Mouse (Mus musculus): ENCODE results near the gene Samd13.

The Samd13 gene

DNA sequence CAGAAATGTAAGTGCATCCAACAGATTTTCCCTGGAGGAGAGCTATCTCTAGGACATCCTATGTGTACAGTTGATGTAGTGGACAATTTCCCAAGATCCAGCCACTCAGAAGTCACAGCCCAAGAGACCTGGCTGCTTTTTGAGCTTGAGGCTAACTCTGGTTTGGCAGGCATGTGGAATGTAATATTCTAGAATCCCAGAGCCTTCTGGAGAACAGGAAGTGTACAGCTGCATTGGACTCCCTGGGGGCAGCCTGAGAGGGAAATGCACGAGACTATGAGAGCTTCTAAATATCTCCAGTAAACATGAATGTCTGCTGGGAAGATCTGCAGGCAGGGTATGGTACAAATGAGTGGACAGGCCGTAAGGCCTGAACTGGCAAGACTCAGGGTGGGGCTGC lies 14.3 kb downstream of the Samd13 start:
- no peak for DNase-seq (ENCODE audit: low read depth, low spot score)

DNA sequence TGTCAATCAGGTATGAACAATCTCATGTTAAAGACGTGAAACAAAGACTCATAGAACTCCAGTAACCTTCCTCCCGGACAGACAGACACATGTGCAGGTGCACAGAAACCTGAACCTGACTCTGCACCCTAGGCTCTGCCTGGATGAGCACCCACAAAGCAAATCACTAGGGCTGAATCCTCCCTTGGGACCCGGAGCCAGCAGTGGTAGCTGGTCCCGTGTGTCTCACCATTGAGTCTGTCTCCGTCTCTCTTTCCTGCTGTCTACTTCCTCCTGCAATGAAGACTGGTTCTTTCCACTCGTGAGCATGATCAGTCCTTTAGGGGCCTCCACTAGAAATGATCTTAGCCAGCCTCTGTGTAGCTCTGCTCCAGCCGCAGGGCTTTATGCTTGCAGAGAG lies 23.5 kb downstream of the Samd13 start:
- no peak for DNase-seq (ENCODE audit: low read depth, low spot score)

DNA sequence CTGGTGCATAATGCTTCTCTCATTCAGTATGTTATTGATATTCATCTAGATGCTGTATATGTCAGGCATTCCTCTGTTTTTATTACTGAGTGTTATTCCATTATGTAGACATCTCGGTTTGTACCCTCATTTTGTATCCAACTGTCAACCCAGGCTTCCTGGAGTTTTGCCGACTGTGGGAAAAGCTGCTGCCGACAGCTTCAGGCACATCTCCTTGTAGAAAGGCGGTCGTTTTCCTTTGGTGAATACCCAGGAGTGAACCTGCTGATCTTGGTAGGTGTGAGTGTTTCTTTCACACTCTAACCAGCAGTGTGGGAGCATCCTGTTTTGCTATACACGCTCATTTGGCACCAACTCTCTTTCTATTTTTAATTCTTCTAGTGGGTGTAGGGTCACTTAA lies 24.4 kb downstream of the Samd13 start:
- DNase-seq (ENCODE audit: low read depth, low spot score): no peak

DNA sequence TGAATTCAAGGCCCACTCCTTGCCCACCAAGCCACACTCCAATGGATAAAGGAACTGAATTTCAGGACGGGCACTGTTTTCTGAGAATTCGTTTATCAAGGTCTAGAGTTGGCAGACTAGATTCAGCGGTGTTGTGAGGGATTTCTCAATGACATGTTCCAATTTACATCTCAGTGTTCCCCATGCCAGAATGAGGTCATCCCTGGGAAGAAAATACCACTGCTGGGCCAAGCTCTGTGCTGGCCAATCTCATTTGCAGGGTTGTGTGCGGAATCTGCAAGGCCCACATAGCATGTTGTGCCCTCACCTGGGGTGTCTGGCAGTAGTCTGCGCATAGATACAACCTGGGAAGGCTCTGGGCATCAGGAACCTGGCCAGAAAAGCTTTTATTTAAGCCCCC lies 26.1 kb downstream of the Samd13 start:
- no peak for DNase-seq (ENCODE audit: low read depth, low spot score)

DNA sequence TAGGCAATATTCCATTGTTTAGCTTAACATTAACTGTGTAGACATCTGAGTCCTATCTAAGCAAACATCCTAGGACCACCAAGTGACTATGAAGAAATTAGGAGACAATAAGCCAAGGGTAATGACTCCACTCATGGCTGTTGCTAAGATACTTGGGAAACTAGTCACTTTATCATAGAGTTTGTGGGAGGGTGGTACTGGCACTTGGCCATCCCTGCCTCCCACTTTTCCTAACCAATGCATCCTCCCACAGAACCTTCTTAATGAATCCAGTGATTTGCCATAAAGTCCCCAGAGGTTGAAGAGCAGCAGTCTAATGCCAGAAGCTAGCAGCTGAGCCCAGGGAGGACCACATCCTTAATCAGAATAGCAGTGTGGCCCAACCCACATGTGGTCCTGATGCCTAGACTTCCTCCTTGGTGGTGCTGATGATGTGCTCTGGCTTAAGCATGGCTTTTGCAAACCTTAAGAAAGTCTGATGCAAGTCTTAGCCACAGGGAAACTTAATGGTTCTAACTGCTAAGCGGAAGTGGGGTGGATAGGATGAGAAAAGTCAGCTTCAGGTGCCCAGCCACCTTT lies 27.2 kb downstream of the Samd13 start:
- DNase-seq (ENCODE audit: low read depth, low spot score): no peak

DNA sequence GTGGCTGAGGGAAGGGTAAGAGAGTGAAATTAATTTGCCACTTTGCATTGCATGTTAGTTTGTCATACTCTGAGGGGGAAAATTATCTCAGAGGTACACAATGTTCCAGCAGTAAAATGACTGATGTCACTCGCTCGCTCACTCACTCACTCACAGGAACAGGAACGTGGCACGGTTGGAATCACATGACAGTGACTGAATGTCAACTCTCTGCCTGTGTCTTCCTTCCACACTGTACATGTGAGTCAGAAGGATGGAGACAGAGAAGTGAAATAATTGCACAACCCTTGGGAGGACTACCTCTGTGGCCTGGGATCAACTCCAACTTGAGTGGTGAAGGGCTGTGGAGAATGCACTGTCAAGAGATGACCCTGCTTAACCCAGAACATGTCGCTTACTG lies 28.0 kb downstream of the Samd13 start:
- DNase-seq (ENCODE audit: low read depth, low spot score): no peak

DNA sequence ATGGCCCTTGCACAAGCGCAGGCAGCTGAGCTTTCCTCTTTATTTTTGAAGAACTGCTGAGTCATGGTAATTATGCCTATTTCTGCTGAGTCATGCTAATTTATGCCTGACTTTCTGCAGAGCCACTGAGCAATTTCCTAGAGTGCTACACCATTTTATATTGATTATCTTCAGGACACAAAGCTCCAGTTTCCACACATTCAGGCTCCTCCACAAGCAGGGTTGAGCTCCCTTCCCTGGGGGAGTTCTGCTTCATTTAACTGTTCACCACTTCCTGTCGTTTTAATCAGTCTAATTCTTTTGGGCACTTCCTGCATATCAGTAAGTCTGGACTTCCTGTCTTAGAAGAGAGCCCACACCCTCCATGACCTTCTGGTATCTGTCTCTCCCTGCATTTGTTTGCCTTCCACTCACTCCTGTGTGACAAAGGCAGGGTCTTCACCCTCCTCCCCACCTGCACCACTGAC lies 30.2 kb downstream of the Samd13 start:
- no peak for DNase-seq (ENCODE audit: low read depth, low spot score)

DNA sequence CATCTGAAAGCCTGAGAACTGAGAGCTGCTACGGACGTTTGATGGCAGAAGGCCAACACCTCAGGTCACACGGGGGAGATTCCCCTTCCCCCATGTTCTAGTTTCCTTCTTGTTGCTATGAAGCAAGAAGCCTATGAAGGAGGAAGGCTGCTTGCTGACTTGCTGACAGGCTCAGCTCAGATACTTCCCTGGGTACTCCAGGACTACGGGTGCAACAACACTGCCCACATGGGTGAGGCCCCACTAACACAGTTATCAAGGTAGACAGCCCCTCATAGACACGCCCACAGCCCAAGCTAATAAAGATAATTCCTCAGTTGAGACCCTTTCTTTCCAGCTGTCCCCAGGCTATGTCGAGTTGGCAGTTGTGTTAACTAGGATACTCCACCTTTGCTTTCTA lies 31.7 kb downstream of the Samd13 start:
- DNase-seq (ENCODE audit: low read depth, low spot score): no peak

DNA sequence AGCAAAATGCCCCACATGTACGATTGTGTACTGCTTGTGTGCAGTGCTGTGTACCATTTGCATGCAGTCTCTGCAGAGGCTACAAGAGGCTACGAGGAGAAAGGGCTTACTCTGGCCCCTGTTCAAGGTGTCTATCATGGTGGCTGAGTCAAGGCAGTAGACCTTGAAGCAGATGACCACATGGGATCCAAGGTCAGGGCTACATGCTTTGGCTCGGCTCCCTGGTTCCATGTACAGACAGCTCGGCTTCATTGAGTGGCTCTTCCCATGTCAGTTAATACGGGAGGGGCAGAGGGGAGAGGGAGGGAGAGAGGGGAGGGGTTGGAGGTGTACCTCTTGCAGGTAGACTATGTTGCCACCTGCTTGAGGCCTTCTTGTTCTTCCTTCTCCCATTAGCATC lies 33.0 kb downstream of the Samd13 start:
- DNase-seq (ENCODE audit: low read depth, low spot score): no peak

DNA sequence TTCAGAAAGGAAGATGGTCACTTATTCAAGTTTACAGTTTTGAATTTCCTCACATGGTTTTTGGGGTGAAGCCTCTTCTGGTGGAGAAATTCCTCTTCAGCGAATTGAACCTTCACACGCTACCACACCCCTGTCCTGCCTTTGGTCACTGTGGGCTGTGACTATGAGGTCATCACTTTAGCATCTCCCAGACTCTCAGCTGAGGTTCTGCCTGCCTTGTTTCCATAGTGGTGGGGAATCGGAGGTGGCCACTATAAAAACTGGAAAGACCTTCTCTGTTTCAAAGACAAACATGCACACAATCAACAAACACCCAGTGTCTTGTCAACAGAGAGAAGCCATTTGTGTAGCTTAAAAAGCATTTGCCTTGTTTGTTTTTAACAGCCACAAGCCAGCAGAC lies 34.2 kb downstream of the Samd13 start, which contains the start of gene 4930503B20Rik:
Gene 4930503B20Rik (minus strand): TSS at position 101 of the 400 bp plus-strand sequence.
- DNase-seq (ENCODE audit: low read depth, low spot score): no peak

DNA sequence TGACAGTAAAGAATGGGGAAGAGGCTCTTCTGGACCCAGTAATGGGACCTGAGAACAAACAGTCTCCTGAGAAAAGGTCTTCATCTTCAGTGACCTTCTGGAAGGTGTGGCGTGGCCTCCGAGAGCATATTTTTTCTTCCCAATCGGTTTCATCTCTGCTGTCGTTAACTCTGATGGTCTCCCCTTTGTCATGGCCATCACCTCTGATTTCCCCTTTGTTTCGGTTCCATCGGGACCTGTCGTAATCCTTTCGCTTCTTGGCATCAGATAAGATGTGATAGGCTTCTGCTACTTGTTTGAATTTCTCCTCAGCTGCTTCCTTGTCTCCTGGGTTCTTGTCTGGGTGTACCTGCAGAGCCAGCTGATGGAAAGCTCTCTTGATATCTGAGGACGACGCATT lies 34.7 kb downstream of the Samd13 start:
- DNase-seq (ENCODE audit: low read depth, low spot score): no peak

DNA sequence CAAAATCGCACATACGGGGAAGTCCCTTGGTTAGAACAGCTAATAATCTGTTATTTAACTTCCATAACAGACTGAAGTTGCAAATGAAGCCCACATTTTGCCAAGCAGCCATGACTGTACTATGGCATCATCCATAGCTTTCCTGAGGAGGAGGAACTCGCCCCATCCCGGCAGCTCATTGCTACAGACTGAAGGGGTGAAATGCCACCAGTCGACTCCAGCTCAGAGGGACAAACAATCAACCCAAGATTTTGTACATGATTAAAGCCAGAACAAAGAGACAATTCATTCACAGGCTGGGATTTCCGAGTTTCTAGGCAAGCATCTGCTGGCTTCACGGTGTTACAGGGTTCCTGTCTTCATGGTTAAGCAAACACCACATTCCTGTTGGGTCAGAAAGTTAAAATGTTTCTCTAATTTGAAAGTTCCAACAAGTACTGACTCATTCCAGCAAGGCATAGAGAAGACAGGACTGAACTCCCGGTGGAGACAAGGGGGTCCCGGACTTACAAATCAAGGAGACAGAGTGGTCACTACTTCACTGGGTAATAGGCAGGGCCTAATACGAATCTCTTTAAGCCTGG lies 36.0 kb downstream of the Samd13 start:
- DNase-seq (ENCODE audit: low read depth, low spot score): no peak

DNA sequence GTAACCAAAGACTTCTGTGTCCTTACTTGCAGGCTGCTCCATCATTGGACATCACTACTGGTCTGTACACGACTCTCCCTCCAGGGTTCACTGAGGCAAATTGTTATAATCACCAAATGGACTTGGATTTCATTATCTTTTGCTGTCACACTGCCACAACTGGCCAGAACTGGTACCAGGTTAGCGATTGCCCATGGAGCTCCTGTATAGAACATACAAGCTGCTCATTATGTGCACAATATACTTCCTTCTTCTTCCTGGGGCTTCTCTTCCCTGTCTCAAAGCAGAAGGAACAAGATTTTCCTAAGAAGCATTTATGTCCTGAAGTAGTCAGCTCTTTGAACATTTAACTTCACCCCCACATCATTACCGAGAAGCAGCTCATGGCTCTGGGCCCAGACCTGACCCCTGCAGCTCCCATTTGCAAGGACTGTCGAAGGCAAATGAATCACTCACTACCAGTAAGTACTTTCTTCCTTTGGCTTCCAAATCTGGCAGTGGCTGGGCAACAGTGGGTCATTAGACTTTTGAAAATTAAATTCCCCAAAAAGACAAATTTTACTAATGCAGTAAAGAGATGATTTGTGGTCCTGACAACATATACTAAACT lies 43.5 kb downstream of the Samd13 start:
- no peak for DNase-seq (ENCODE audit: low read depth, low spot score)

DNA sequence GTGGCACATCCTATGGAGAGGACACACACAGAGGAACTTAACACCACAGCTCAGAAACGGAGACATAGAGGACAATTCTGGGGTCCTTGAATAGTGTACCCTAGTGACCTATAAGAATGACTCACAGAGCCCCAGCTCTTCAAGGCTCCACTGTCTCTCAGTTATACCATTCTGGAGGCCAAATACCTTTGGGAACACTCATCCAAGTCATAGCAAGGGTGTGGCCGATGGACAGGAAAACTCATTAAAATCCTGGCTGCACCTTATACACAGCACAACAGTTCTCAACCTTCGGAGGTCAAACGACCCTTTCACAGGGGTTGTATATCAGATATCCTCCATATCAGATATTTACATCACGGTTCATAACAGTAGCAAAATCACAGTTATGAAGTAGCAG lies 52.9 kb downstream of the Samd13 start:
- DNase-seq (ENCODE audit: low read depth, low spot score): no peak

DNA sequence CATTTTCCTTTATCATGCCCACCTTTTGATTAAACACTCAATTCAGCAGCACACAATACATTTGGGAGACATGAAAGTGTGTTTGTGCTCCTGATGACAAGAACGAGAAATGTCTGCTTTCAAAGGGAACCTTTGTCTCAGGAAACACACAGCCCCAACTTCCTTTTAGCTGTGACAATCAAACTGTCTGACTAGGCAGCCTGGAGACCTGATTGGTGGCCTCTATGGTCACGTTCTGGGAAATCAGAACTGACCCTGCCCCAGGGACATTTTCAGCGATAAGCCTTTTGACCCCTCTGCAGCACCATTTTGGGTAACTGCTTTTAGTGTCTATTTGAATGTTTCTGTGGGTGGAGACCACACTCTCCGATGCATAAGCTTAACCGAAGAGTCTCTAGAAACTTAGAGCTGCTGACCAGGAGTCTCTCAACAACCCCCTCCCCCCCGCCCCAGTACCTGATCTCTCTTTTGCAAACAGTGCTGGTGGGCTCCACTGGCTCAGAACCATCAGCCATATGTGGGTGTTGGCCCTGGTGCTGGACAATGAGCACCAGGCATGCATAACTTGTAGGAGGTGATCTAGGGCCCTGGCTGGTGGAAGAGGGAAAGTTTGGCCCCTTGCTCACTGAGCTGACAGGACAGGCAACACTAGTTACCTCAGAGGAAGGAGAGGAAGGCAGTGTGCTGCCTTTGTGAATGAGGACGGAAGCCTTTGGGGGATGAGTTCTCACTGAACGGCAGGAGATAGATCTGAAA lies 57.0 kb downstream of the Samd13 start:
- DNase-seq (ENCODE audit: low read depth, low spot score): no peak

DNA sequence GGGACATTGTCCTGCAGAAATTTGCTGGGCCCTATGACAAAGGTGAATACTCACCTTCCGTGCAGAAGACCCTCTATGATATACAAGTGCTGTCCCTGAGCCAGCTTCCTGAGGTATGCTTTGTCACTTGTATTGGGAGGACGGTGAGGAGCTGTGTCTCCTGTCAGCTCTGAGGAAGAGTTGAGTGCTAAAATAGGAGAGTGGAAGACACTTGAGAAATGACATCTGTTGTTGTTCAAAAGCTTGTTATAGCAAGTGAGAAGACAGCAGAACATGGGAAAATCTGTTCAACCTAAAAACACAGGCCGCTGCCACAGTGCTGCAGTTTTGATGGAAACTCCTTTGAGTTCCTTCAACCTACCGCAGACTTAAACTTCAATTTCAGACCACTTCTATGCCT lies 59.6 kb downstream of the Samd13 start:
- DNase-seq (ENCODE audit: low read depth, low spot score): no peak

DNA sequence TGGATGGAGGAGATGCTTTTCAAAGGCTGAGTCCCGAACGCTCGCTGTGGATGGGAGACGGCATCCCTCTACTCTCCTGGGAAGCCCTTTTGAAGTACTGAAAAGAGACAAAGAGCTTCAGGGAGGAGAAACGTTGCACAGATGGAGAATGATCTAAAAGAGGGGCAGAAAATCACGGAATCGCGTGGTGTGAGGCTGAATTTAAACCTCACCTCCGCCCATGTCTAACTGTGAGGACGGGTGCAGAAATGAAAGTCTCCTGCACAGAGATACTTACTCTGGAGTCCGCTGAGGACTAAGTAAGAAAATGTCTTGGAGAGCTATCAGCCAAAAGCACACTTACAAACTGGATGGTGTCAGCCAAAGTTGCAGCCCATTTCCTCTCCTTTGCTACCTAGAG lies 63.4 kb downstream of the Samd13 start:
- DNase-seq (ENCODE audit: low read depth, low spot score): no peak

DNA sequence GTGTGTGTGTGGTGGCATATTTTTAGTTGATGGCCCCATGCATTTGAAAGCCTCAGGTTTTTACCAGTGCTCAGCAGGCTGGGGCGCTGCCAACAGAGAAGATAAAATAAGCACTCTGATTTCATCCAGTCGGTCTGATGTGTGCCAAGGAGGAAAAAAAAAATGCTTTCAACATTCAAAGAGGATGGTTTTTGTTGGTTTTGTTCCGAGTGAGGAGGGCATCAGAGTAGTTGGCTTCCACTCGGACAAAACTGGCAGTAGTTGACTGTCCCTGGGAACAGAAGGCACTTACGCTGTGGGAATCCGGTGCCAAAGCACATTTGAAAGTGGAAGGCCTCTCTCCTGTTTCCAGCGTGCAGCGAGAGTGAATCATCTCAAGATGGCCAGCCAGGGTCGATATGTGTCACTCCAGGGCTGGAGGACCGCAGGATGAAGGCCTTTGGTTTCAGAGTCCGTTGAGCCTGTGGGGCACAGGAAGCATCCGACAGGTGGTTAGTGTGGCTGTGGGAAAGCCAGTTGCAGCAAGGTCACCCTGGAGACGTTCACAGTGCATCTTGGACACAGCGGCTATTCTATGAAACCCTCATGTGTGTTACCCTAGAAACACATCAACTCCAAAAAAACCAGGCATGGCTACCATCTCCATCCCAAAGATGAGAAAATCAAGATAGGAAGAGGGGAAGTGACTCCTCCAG lies 64.7 kb downstream of the Samd13 start:
- no peak for DNase-seq (ENCODE audit: low read depth, low spot score)

DNA sequence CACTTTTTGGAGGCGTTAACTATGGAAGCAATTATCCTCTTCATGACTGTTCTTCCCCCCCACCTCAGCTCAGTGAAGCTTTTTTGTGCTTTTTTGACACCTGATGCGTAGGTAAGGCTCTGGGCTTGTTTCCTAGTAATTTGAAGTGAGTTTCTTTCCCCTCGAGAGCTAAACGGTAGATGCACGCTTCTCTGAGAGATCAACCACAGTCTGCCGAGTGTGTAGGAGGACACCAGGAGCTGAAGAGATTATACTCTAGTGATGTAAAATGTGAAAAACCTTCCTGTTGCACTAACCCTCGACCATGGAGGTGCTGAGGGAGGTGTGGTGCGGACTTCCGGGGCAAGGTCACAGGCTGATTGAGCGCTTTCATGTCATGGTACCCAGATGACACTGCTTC lies 65.3 kb downstream of the Samd13 start:
- DNase-seq (ENCODE audit: low read depth, low spot score): no peak

DNA sequence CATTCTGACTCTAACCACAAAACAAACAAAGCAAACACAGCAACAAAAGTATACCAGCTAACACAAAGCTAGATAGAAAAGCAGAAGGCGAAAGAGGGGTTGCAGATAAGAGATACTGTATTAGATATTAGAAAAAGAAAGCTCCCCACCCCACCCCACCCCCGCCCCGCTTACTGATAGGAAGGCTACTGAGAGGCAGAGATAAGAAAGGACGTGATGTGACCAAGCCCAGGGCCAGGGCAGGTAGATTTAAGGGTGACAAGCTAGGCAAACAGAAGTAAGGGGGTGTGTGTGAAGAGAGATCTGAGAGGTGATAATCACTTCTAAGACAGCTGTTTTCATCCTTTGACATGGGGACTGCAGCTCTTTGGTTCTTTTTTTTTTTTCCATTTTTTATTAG lies 67.0 kb downstream of the Samd13 start:
- no peak for DNase-seq (ENCODE audit: low read depth, low spot score)

DNA sequence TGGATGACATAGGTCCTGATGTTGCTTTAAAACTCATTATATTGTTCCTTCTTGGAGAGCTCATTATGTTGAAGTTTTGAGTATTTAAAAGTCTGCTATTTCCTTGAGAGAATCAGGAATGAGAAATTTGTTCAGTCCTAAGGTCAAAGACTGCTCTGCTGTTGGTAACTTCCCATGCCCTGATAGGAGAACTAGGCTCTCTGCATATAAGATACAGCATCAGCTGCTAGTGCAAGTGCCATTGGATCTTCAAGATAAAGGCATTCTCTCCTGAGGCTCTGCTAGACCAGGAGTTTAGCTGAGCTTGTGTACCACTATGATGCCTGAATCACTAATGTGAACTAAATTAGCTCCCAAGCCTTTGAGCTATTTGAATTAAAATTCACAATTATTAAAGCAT lies 67.4 kb downstream of the Samd13 start:
- DNase-seq (ENCODE audit: low read depth, low spot score): no peak

Measured in retina, postnatal 7 days (tissue).